ENCODE assay signal across 29 mouse cellular contexts in the genomic region with DNA sequence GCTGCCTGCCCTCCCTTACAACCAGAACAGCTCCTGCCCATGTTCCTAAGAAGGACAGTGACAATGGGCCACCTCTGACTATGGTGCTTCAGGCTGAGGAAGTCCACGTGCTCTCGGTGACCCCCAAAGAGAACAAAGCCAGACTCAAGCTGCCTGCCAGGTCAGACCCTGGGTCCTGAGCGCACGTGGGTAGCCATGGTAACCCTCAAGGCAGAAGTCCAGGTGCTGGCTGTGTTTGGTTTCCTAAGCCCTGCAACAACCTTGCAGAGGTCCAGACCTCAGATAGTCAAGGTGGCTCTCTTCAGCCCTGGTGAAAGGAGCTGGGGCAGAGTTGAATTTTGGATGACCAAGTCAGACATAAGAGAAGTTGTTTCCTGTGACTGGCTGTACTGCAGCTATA. TPM values are rescaled to one million over a fixed set of nuclear protein-coding genes. Genes with fewer than 3 reads are reported as not detected.
DNase-seq lines count a peak whose midpoint lies in the region; ATAC-seq lines count a peak whose summit lies in the region.
"Had no signal": no experiment of that assay in that cellular context is flagged by ENCODE, and none has a peak within 500 bp of the region (broad histone marks: within the 10 kb centered on the region; RNA-seq: fewer than 3 reads in every experiment).

No protein-coding gene starts in this region.

- DNase-seq in forebrain, embryonic 10.5 days (ENCODE audit: extremely low spot score, low spot score), result no peak
- no peak for DNase-seq in kidney, adult 9 months
- DNase-seq in embryonic facial prominence, embryonic 10.5 days (ENCODE audit: low spot score), result peak; percentile 45
- DNase-seq in limb, embryonic 11.5 days (ENCODE audit: low spot score), result peak; percentile 49
- DNase-seq in right cerebral cortex, postnatal 36 days (ENCODE audit: low spot score in 2 of 2), result no peak
- DNase-seq: adrenal gland, adult 8-10 months; forebrain, postnatal 0 days; gastrocnemius, postnatal 25 days; heart, adult 18-20 months; heart, postnatal 4 days; kidney, postnatal 14 days; liver, postnatal 0 days; lung, postnatal 14 days; spleen, adult 18-20 months; thymus, adult 18-20 months; thymus, postnatal 4 days had no signal

- no peaks in the 10 kb centered on the region for H3K9me3 ChIP-seq in forebrain, embryonic 10.5 days
- H3K9me3 ChIP-seq in forebrain, embryonic 15.5 days, result no peaks in the 10 kb centered on the region
- no peaks in the 10 kb centered on the region for H3K9me3 ChIP-seq in kidney, embryonic 16.5 days (ENCODE audit: low read length)
- H3K9me3 ChIP-seq in embryonic facial prominence, embryonic 10.5 days, result no peaks in the 10 kb centered on the region
- no peaks in the 10 kb centered on the region for H3K9me3 ChIP-seq in limb, embryonic 11.5 days (ENCODE audit: control insufficient read depth, low read length)
- H3K9me3 ChIP-seq: heart, embryonic 15.5 days; intestine, embryonic 15.5 days; limb, embryonic 12.5 days; megakaryocyte, embryonic 14.5 days; midbrain, embryonic 13.5 days had no signal

- peak overlapping the region; percentile 15; the same call in 1 of the 2 replicates for H3K27ac ChIP-seq in forebrain, embryonic 10.5 days
- no peak overlapping the region for H3K27ac ChIP-seq in forebrain, embryonic 15.5 days (replicated peaks)
- 0 out of 2 replicates have a peak overlapping the region, but pooled peaks have one; percentile 28 for H3K27ac ChIP-seq in kidney, embryonic 16.5 days (ENCODE audit: low read length)
- H3K27ac ChIP-seq in embryonic facial prominence, embryonic 10.5 days (replicated peaks), result peak overlapping the region; percentile 5; the same call in 1 of the 2 replicates
- H3K27ac ChIP-seq in limb, embryonic 11.5 days (replicated peaks; ENCODE audit: low read depth, low read length), result no peak overlapping the region
- H3K27ac ChIP-seq: heart, embryonic 15.5 days; intestine, embryonic 15.5 days; layer of hippocampus, adult 2 months; limb, embryonic 12.5 days; midbrain, embryonic 13.5 days had no signal

- no peaks in the 10 kb centered on the region for H3K36me3 ChIP-seq in forebrain, embryonic 10.5 days (replicated peaks)
- H3K36me3 ChIP-seq in forebrain, embryonic 15.5 days, result no peaks in the 10 kb centered on the region
- H3K36me3 ChIP-seq in kidney, embryonic 16.5 days (ENCODE audit: insufficient read depth, low read length), result no peaks in the 10 kb centered on the region
- H3K36me3 ChIP-seq in embryonic facial prominence, embryonic 10.5 days (replicated peaks), result no peaks in the 10 kb centered on the region
- no peaks in the 10 kb centered on the region for H3K36me3 ChIP-seq in limb, embryonic 11.5 days (ENCODE audit: control insufficient read depth, insufficient read depth, low read length)
- H3K36me3 ChIP-seq: intestine, embryonic 15.5 days; limb, embryonic 12.5 days; midbrain, embryonic 13.5 days had no signal

- H3K4me2 ChIP-seq in forebrain, embryonic 15.5 days (replicated peaks), result no peak overlapping the region
- H3K4me2 ChIP-seq in kidney, embryonic 16.5 days (replicated peaks; ENCODE audit: low read depth, low read length), result no peak overlapping the region
- no peak overlapping the region for H3K4me2 ChIP-seq in limb, embryonic 11.5 days (ENCODE audit: low read depth, severe bottlenecking)
- H3K4me2 ChIP-seq: heart, embryonic 15.5 days; intestine, embryonic 15.5 days; liver, embryonic 11.5 days had no signal

- H3K27me3 ChIP-seq in forebrain, embryonic 10.5 days (ENCODE audit: poor library complexity, severe bottlenecking), result peaks cover 98% of the 10 kb centered on the region
- H3K27me3 ChIP-seq in forebrain, embryonic 15.5 days, result no peaks in the 10 kb centered on the region
- H3K27me3 ChIP-seq in kidney, embryonic 16.5 days (ENCODE audit: insufficient read depth, low read length), result peaks cover 4% of the 10 kb centered on the region; the same call in 1 of the 2 replicates
- peaks cover 98% of the 10 kb centered on the region for H3K27me3 ChIP-seq in embryonic facial prominence, embryonic 10.5 days (replicated peaks; ENCODE audit: low read depth, poor library complexity, severe bottlenecking)
- no peaks in the 10 kb centered on the region; the same call in 1 of the 2 replicates for H3K27me3 ChIP-seq in limb, embryonic 11.5 days (ENCODE audit: control insufficient read depth, insufficient read depth, low read length)

- no peak overlapping the region for H3K9ac ChIP-seq in forebrain, embryonic 15.5 days (replicated peaks)
- no peak overlapping the region for H3K9ac ChIP-seq in kidney, embryonic 16.5 days (replicated peaks; ENCODE audit: low read length)
- H3K9ac ChIP-seq in limb, embryonic 11.5 days (ENCODE audit: low read length), result no peak overlapping the region
- H3K9ac ChIP-seq: forebrain, postnatal 0 days; heart, embryonic 15.5 days; intestine, embryonic 15.5 days; limb, embryonic 12.5 days; liver, postnatal 0 days; midbrain, embryonic 13.5 days had no signal

- H3K4me3 ChIP-seq in forebrain, embryonic 10.5 days, result no peak overlapping the region
- no peak overlapping the region for H3K4me3 ChIP-seq in forebrain, embryonic 15.5 days
- H3K4me3 ChIP-seq in kidney, embryonic 16.5 days (ENCODE audit: low read length), result no peak overlapping the region
- no peak overlapping the region for H3K4me3 ChIP-seq in embryonic facial prominence, embryonic 10.5 days
- H3K4me3 ChIP-seq in limb, embryonic 11.5 days (ENCODE audit: low read depth, low read length), result no peak overlapping the region
- H3K4me3 ChIP-seq: heart, embryonic 15.5 days; intestine, embryonic 15.5 days; layer of hippocampus, adult 2 months; limb, embryonic 12.5 days; megakaryocyte, embryonic 14.5 days; midbrain, embryonic 13.5 days had no signal

- no peak for ATAC-seq in forebrain, embryonic 15.5 days (replicated peaks)
- no peak for ATAC-seq in kidney, embryonic 16.5 days (ENCODE audit: low FRiP score, low TSS enrichment)
- ATAC-seq in limb, embryonic 11.5 days (ENCODE audit: insufficient number of reproducible peaks, low FRiP score, low TSS enrichment, low read depth), result no peak
- ATAC-seq: activated CD4-positive, CD25-positive, alpha-beta regulatory T cell, adult 4 months; forebrain, postnatal 0 days; hindbrain, embryonic 16.5 days; intestine, embryonic 15.5 days; liver, postnatal 0 days; midbrain, embryonic 13.5 days had no signal

- WGBS in forebrain, embryonic 10.5 days, result 35% methylated on average over 4 of the region's 4 CpGs
- WGBS in forebrain, embryonic 15.5 days, result 30% methylated on average over 4 of the region's 4 CpGs
- 41% methylated on average over 4 of the region's 4 CpGs for WGBS in kidney, embryonic 16.5 days
- 28% methylated on average over 4 of the region's 4 CpGs for WGBS in embryonic facial prominence, embryonic 10.5 days
- 36% methylated on average over 4 of the region's 4 CpGs for WGBS in limb, embryonic 11.5 days

- H3K4me1 ChIP-seq in forebrain, embryonic 10.5 days, result peaks cover 51% of the 10 kb centered on the region
- peaks cover 14% of the 10 kb centered on the region for H3K4me1 ChIP-seq in forebrain, embryonic 15.5 days
- H3K4me1 ChIP-seq in kidney, embryonic 16.5 days (ENCODE audit: insufficient read depth, low read length), result peaks cover 24% of the 10 kb centered on the region
- H3K4me1 ChIP-seq in embryonic facial prominence, embryonic 10.5 days, result peaks cover 37% of the 10 kb centered on the region
- peaks cover 10% of the 10 kb centered on the region; the same call in 1 of the 2 replicates for H3K4me1 ChIP-seq in limb, embryonic 11.5 days (ENCODE audit: control insufficient read depth, insufficient read depth, low read length)

RNA-seq across cellular contexts. Expression of a gene that starts 3.8 kb away (rescaled TPM):
- not detected in 2 replicates for polyA plus RNA-seq in forebrain, embryonic 10.5 days (2016; fragmentation: Nextera tagmentation; extraction: Ambion mirVana)
- polyA plus RNA-seq in forebrain, embryonic 15.5 days (2015; fragmentation: Nextera tagmentation; extraction: Ambion mirVana), result 0.38 and 0.86 TPM in 2 replicates
- polyA plus RNA-seq in kidney, embryonic 16.5 days (2015; fragmentation: Nextera tagmentation; extraction: Ambion mirVana), result 0.19 and 0.37 TPM in 2 replicates
- polyA plus RNA-seq in embryonic facial prominence, embryonic 10.5 days (2016; fragmentation: Nextera tagmentation; extraction: Ambion mirVana), result not detected in 2 replicates
- polyA plus RNA-seq in limb, embryonic 11.5 days (2014; fragmentation: Nextera tagmentation; extraction: Ambion mirVana), result not detected in 2 replicates
- polyA plus RNA-seq: activated CD4-positive, CD25-positive, alpha-beta regulatory T cell, adult 4 months; C2C12; liver, embryonic 11.5 days; liver, postnatal 0 days; midbrain, embryonic 13.5 days; neural tube, embryonic 11.5 days had no signal

RNA-seq across cellular contexts. Expression of a gene that starts 10.0 kb away (rescaled TPM):
- polyA plus RNA-seq in forebrain, embryonic 10.5 days (2016; fragmentation: Nextera tagmentation; extraction: Ambion mirVana), result 1.6 and 2.0 TPM in 2 replicates
- polyA plus RNA-seq in forebrain, embryonic 15.5 days (2015; fragmentation: Nextera tagmentation; extraction: Ambion mirVana), result 0.66 and 0.75 TPM in 2 replicates
- polyA plus RNA-seq in kidney, embryonic 16.5 days (2015; fragmentation: Nextera tagmentation; extraction: Ambion mirVana), result 23.4 and 28.2 TPM in 2 replicates
- polyA plus RNA-seq in embryonic facial prominence, embryonic 10.5 days (2016; fragmentation: Nextera tagmentation; extraction: Ambion mirVana), result 4.5 and 4.7 TPM in 2 replicates
- 2.8 and 3.1 TPM in 2 replicates for polyA plus RNA-seq in limb, embryonic 11.5 days (2014; fragmentation: Nextera tagmentation; extraction: Ambion mirVana)
- polyA plus RNA-seq: activated CD4-positive, CD25-positive, alpha-beta regulatory T cell, adult 4 months had no signal

RNA-seq across cellular contexts. Expression of a gene that starts 15.7 kb away (rescaled TPM):
- 7.0 and 8.3 TPM in 2 replicates for polyA plus RNA-seq in forebrain, embryonic 10.5 days (2016; fragmentation: Nextera tagmentation; extraction: Ambion mirVana)
- 6.8 and 9.2 TPM in 2 replicates for polyA plus RNA-seq in forebrain, embryonic 15.5 days (2015; fragmentation: Nextera tagmentation; extraction: Ambion mirVana)
- polyA plus RNA-seq in kidney, embryonic 16.5 days (2015; fragmentation: Nextera tagmentation; extraction: Ambion mirVana), result 10.2 and 10.3 TPM in 2 replicates
- polyA plus RNA-seq in embryonic facial prominence, embryonic 10.5 days (2016; fragmentation: Nextera tagmentation; extraction: Ambion mirVana), result 6.5 and 13.5 TPM in 2 replicates
- 21.0 and 24.3 TPM in 2 replicates for polyA plus RNA-seq in limb, embryonic 11.5 days (2014; fragmentation: Nextera tagmentation; extraction: Ambion mirVana)
- polyA plus RNA-seq: activated CD4-positive, CD25-positive, alpha-beta regulatory T cell, adult 4 months had no signal

RNA-seq across cellular contexts. Expression of a gene that starts 31.8 kb away (rescaled TPM):
- 3.4 and 4.5 TPM in 2 replicates for polyA plus RNA-seq in forebrain, embryonic 10.5 days (2016; fragmentation: Nextera tagmentation; extraction: Ambion mirVana)
- 1.7 and 2.7 TPM in 2 replicates for polyA plus RNA-seq in forebrain, embryonic 15.5 days (2015; fragmentation: Nextera tagmentation; extraction: Ambion mirVana)
- 4.3 and 5.1 TPM in 2 replicates for polyA plus RNA-seq in kidney, embryonic 16.5 days (2015; fragmentation: Nextera tagmentation; extraction: Ambion mirVana)
- polyA plus RNA-seq in embryonic facial prominence, embryonic 10.5 days (2016; fragmentation: Nextera tagmentation; extraction: Ambion mirVana), result 2.7 and 3.6 TPM in 2 replicates
- 4.2 and 4.9 TPM in 2 replicates for polyA plus RNA-seq in limb, embryonic 11.5 days (2014; fragmentation: Nextera tagmentation; extraction: Ambion mirVana)
- polyA plus RNA-seq: activated CD4-positive, CD25-positive, alpha-beta regulatory T cell, adult 4 months; C2C12 had no signal

RNA-seq across cellular contexts. Expression of a gene that starts 59.3 kb away (rescaled TPM):
- polyA plus RNA-seq in forebrain, embryonic 10.5 days (2016; fragmentation: Nextera tagmentation; extraction: Ambion mirVana), result 3.7 and 5.6 TPM in 2 replicates
- 5.7 and 6.1 TPM in 2 replicates for polyA plus RNA-seq in forebrain, embryonic 15.5 days (2015; fragmentation: Nextera tagmentation; extraction: Ambion mirVana)
- polyA plus RNA-seq in kidney, embryonic 16.5 days (2015; fragmentation: Nextera tagmentation; extraction: Ambion mirVana), result 4.3 and 6.1 TPM in 2 replicates
- polyA plus RNA-seq in embryonic facial prominence, embryonic 10.5 days (2016; fragmentation: Nextera tagmentation; extraction: Ambion mirVana), result 4.5 and 5.1 TPM in 2 replicates
- polyA plus RNA-seq in limb, embryonic 11.5 days (2014; fragmentation: Nextera tagmentation; extraction: Ambion mirVana), result 3.1 and 4.1 TPM in 2 replicates

Comparison
In these comparisons a context has a peak if more than half of its experiments do, and no peak if none do; other contexts are left out.
1. H3K27ac ChIP-seq: peak in forebrain, embryonic 10.5 days (single experiment), kidney, embryonic 16.5 days (single experiment) and embryonic facial prominence, embryonic 10.5 days (single experiment); none in forebrain, embryonic 15.5 days (single experiment) and limb, embryonic 11.5 days (single experiment).
2. DNase-seq: peak in embryonic facial prominence, embryonic 10.5 days (single experiment) and limb, embryonic 11.5 days (single experiment); none in forebrain, embryonic 10.5 days (single experiment), kidney, adult 9 months (single experiment) and right cerebral cortex, postnatal 36 days (0 of 2).